In genomic region chr3:105687324-105688060, GRCm38 (mm10) we compare ENCODE assay signal across 8 mouse cellular contexts. TPM values are rescaled to one million over a fixed set of nuclear protein-coding genes. Genes with fewer than 3 reads are reported as not detected.
DNase-seq lines count a peak whose midpoint lies in the region; ATAC-seq and TF ChIP-seq lines count a peak whose summit lies in the region.

Gene Ddx20 (minus strand): TSS chr3:105687574.

- peaks cover 4 to 21% of the 10 kb centered on the region in 2 experiments; a peak in 3 of 4 replicates for H3K4me1 ChIP-seq in CH12.LX (ENCODE audit: control insufficient read depth in 1 of 2, insufficient read depth in 2 of 2)
- H3K4me1 ChIP-seq in forebrain, embryonic 11.5 days (replicated peaks; ENCODE audit: control insufficient read depth, insufficient read depth, low read length): 0 out of 2 replicates have a peak, but pooled peaks cover 2% of the 10 kb centered on the region
- H3K4me1 ChIP-seq in heart, embryonic 16.5 days (ENCODE audit: control insufficient read depth, insufficient read depth, low read length): peaks cover 9% of the 10 kb centered on the region
- peaks cover 23% of the 10 kb centered on the region for H3K4me1 ChIP-seq in liver, embryonic 15.5 days (replicated peaks)
- peaks cover 6% of the 10 kb centered on the region; the same call in 1 of the 2 replicates for H3K4me1 ChIP-seq in neural tube, embryonic 12.5 days

- TF ChIP-seq CTCF in CH12.LX (conservative IDR thresholded peaks at IDR 0.05 in 1 of 2, IDR thresholded peaks at IDR 0.05 in 1 of 2; ENCODE audit: low read depth in 2 of 2, low read length in 2 of 2): peak; percentile 29 to 97; a peak in 3 of 4 replicates

- peak within 1 kb of the TSS; percentile 79 for H3K9ac ChIP-seq in CH12.LX (ENCODE audit: insufficient read depth, low read depth)
- peak within 1 kb of the TSS; percentile 92 for H3K9ac ChIP-seq in forebrain, embryonic 11.5 days (ENCODE audit: low read length)
- H3K9ac ChIP-seq in heart, embryonic 16.5 days (ENCODE audit: low read length): peak within 1 kb of the TSS; percentile 97
- peak within 1 kb of the TSS; percentile 97 for H3K9ac ChIP-seq in liver, embryonic 15.5 days
- peak within 1 kb of the TSS; percentile 86 for H3K9ac ChIP-seq in neural tube, embryonic 12.5 days

- in situ Hi-C loops in CH12.LX (cut with MboI; ENCODE audit: low pct_ligation_motif_present, low pct_unique_long_range_greater_than_20kb, low sequenced_read_pairs): loop anchor here (5.0 to 25.0 kb wide), 3 partner anchors 35 to 210 kb away; partner anchors contain the start of gene Rap1a

- H3K9me3 ChIP-seq in CH12.LX (replicated peaks; ENCODE audit: low read length): no peaks in the 10 kb centered on the region
- no peaks in the 10 kb centered on the region for H3K9me3 ChIP-seq in forebrain, embryonic 11.5 days (ENCODE audit: control insufficient read depth, low read length)
- no peaks in the 10 kb centered on the region for H3K9me3 ChIP-seq in heart, embryonic 16.5 days (replicated peaks; ENCODE audit: control insufficient read depth, low read length)
- H3K9me3 ChIP-seq in liver, embryonic 15.5 days (replicated peaks): no peaks in the 10 kb centered on the region
- no peaks in the 10 kb centered on the region for H3K9me3 ChIP-seq in neural tube, embryonic 12.5 days

- peak; percentile 93 for TF ChIP-seq RAD21 in CH12.LX (IDR thresholded peaks at IDR 0.05; ENCODE audit: low read depth, low read length)

- under 1% methylated on average over 72 of the region's 72 CpGs for WGBS in forebrain, embryonic 11.5 days
- under 1% methylated on average over 72 of the region's 72 CpGs for WGBS in heart, embryonic 16.5 days
- WGBS in liver, embryonic 15.5 days (ENCODE audit: insufficient replicate concordance): under 1% methylated on average over 71 of the region's 72 CpGs
- under 1% methylated on average over 72 of the region's 72 CpGs for WGBS in neural tube, embryonic 12.5 days

- peaks cover 13% of the 10 kb centered on the region for H3K27me3 ChIP-seq in CH12.LX (replicated peaks)
- H3K27me3 ChIP-seq in forebrain, embryonic 11.5 days (ENCODE audit: control insufficient read depth, insufficient read depth, low read length): no peaks in the 10 kb centered on the region
- H3K27me3 ChIP-seq in heart, embryonic 16.5 days (ENCODE audit: control insufficient read depth, insufficient read depth, low read length): no peaks in the 10 kb centered on the region
- peaks cover 18% of the 10 kb centered on the region for H3K27me3 ChIP-seq in liver, embryonic 15.5 days
- H3K27me3 ChIP-seq in neural tube, embryonic 12.5 days (replicated peaks): no peaks in the 10 kb centered on the region

- H3K4me2 ChIP-seq in CH12.LX (ENCODE audit: insufficient read depth, low read depth, poor library complexity, severe bottlenecking): peak within 1 kb of the TSS; percentile 91
- peak within 1 kb of the TSS; percentile 59 for H3K4me2 ChIP-seq in forebrain, embryonic 11.5 days (ENCODE audit: low read depth, low read length, severe bottlenecking)
- peak within 1 kb of the TSS; percentile 87 for H3K4me2 ChIP-seq in heart, embryonic 16.5 days (ENCODE audit: low read depth, low read length)
- H3K4me2 ChIP-seq in liver, embryonic 15.5 days: peak within 1 kb of the TSS; percentile 89
- H3K4me2 ChIP-seq in neural tube, embryonic 12.5 days (replicated peaks): peak within 1 kb of the TSS; percentile 80

- TF ChIP-seq EP300 in CH12.LX (IDR thresholded peaks at IDR 0.05; ENCODE audit: low read length): peak; percentile 50; the same call in 1 of the 2 replicates

- ATAC-seq in forebrain, embryonic 11.5 days (replicated peaks; ENCODE audit: low FRiP score): peak; percentile 95
- peak; percentile 96 for ATAC-seq in heart, embryonic 16.5 days (replicated peaks; ENCODE audit: extremely low read depth, insufficient read depth, low FRiP score)
- ATAC-seq in liver, embryonic 15.5 days (ENCODE audit: insufficient read depth): peak; percentile 90
- peak; percentile 95 for ATAC-seq in neural tube, embryonic 12.5 days (ENCODE audit: low FRiP score, low read depth)

- dilution Hi-C loops in CH12.LX (cut with MboI; ENCODE audit: extremely low pct_ligation_motif_present, extremely low pct_unique_long_range_greater_than_20kb, low sequenced_read_pairs): loop anchor here (25.0 kb wide), 1 partner anchor 225 kb away; no protein-coding TSS in a partner anchor

- H3K79me2 ChIP-seq in CH12.LX (replicated peaks; ENCODE audit: control insufficient read depth, extremely low read depth, insufficient read depth, poor library complexity, severe bottlenecking): peaks cover 22% of the 10 kb centered on the region

- TF ChIP-seq POLR2A in CH12.LX (IDR thresholded peaks at IDR 0.05; ENCODE audit: low read depth, low read length): peak; percentile 84

- peaks cover 15 to 26% of the 10 kb centered on the region in 2 experiments for H3K36me3 ChIP-seq in CH12.LX (replicated peaks in 1 of 2; ENCODE audit: control insufficient read depth in 1 of 2, insufficient read depth in 1 of 2, low read length in 1 of 2)
- H3K36me3 ChIP-seq in forebrain, embryonic 11.5 days (ENCODE audit: control insufficient read depth, insufficient read depth, low read length): peaks cover 3% of the 10 kb centered on the region; the same call in 1 of the 2 replicates
- H3K36me3 ChIP-seq in heart, embryonic 16.5 days (ENCODE audit: control insufficient read depth, insufficient read depth): peaks cover 13% of the 10 kb centered on the region
- H3K36me3 ChIP-seq in liver, embryonic 15.5 days (replicated peaks): peaks cover 23% of the 10 kb centered on the region
- peaks cover 19% of the 10 kb centered on the region; the same call in 1 of the 2 replicates for H3K36me3 ChIP-seq in neural tube, embryonic 12.5 days

- DNase-seq in CH12.LX (ENCODE audit: extremely low read depth): peak; percentile 98
- DNase-seq in c-Kit-positive CD71-positive TER-119-negative erythroid progenitor cells, embryonic 14.5 days (ENCODE audit: low read depth): peak; percentile 98
- peak; percentile 98 for DNase-seq in forebrain, embryonic 11.5 days (ENCODE audit: low spot score)
- peak; percentile 97 to 98 for DNase-seq in kidney, postnatal 36 days
- peak; percentile 98 for DNase-seq in telencephalon, adult 2 months (ENCODE audit: low read depth, low spot score)

- H3K4me3 ChIP-seq in CH12.LX (replicated peaks in 1 of 3; ENCODE audit: low read depth in 2 of 3, low read length in 2 of 3, poor library complexity in 1 of 3): peak within 1 kb of the TSS; percentile 77 to 97 (median 93)
- peak within 1 kb of the TSS; percentile 92 for H3K4me3 ChIP-seq in forebrain, embryonic 11.5 days (ENCODE audit: low read depth, low read length)
- H3K4me3 ChIP-seq in heart, embryonic 16.5 days (ENCODE audit: low read length): peak within 1 kb of the TSS; percentile 95
- H3K4me3 ChIP-seq in liver, embryonic 15.5 days (replicated peaks): peak within 1 kb of the TSS; percentile 97
- peak within 1 kb of the TSS; percentile 93 for H3K4me3 ChIP-seq in neural tube, embryonic 12.5 days

- peak within 1 kb of the TSS; percentile 60 for H3K27ac ChIP-seq in CH12.LX (ENCODE audit: insufficient read depth, low read depth)
- peak within 1 kb of the TSS; percentile 55 for H3K27ac ChIP-seq in forebrain, embryonic 11.5 days (ENCODE audit: low read depth, low read length)
- H3K27ac ChIP-seq in heart, embryonic 16.5 days (ENCODE audit: low read length): peak within 1 kb of the TSS; percentile 87
- H3K27ac ChIP-seq in liver, embryonic 15.5 days (replicated peaks): peak within 1 kb of the TSS; percentile 83
- peak within 1 kb of the TSS; percentile 68; the same call in 1 of the 2 replicates for H3K27ac ChIP-seq in neural tube, embryonic 12.5 days

TF ChIP-seq in CH12.LX, 34 proteins besides CTCF, POLR2A, EP300 and RAD21 (continues in another document):
- TF ChIP-seq MAX (IDR thresholded peaks at IDR 0.05; ENCODE audit: low read length) (peak; percentile 83; the same call in 1 of the 2 replicates), MXI1 (IDR thresholded peaks at IDR 0.05; ENCODE audit: low read depth, low read length) (peak; percentile 86), JUN (IDR thresholded peaks at IDR 0.05; ENCODE audit: insufficient read depth, low read depth, low read length) (no peak), NELFE (IDR thresholded peaks at IDR 0.05; ENCODE audit: low read depth, low read length) (peak; percentile 80), PAX5 (IDR thresholded peaks at IDR 0.05; ENCODE audit: low read length) (no peak), USF1 (IDR thresholded peaks at IDR 0.05; ENCODE audit: low read depth, low read length) (no peak), MEF2A (IDR thresholded peaks at IDR 0.05; ENCODE audit: borderline replicate concordance, low read depth, low read length) (peak; percentile 90), E2F4 (IDR thresholded peaks at IDR 0.05; ENCODE audit: insufficient replicate concordance, low read depth, low read length) (peak; percentile 95; the same call in 1 of the 2 replicates), MYC (IDR thresholded peaks at IDR 0.05; ENCODE audit: low read depth, low read length) (peak; percentile 78), ZMIZ1 (IDR thresholded peaks at IDR 0.05; ENCODE audit: low read depth, low read length) (peak; percentile 78), MAFK (IDR thresholded peaks at IDR 0.05; ENCODE audit: insufficient replicate concordance, low read length) (no peak), SMC3 (IDR thresholded peaks at IDR 0.05; ENCODE audit: low read depth, low read length) (peak; percentile 97), ZNF384 (IDR thresholded peaks at IDR 0.05; ENCODE audit: low read depth, low read length) (peak; percentile 99), UBTF (IDR thresholded peaks at IDR 0.05; ENCODE audit: low read depth, low read length) (peak; percentile 93), NRF1 (IDR thresholded peaks at IDR 0.05; ENCODE audit: low read depth, low read length) (peak; percentile 21), BHLHE40 (IDR thresholded peaks at IDR 0.05; ENCODE audit: low read depth, low read length) (peak; percentile 67), SIN3A (IDR thresholded peaks at IDR 0.05; ENCODE audit: low read length) (peak; percentile 95), GABPA (IDR thresholded peaks at IDR 0.05; ENCODE audit: insufficient replicate concordance, low read depth, low read length) (no peak; the same call in 1 of the 2 replicates), POLR2AphosphoS2 (IDR thresholded peaks at IDR 0.05; ENCODE audit: low read depth, low read length) (no peak), HCFC1 (IDR thresholded peaks at IDR 0.05; ENCODE audit: low read depth, low read length) (peak; percentile 93)

RNA-seq across cellular contexts. Expression of gene Ddx20, which starts in this region (rescaled TPM):
- 30.8 and 40.9 TPM in 2 replicates for total RNA-seq in CH12.LX (2012; rRNA removed)
- total RNA-seq in CH12.LX (2014; rRNA removed): 66.5 and 76.0 TPM in 2 replicates
- 42.0 and 50.4 TPM in 2 replicates for polyA plus RNA-seq in CH12.LX (2012; ENCODE audit: insufficient read length, low read depth)
- polyA plus RNA-seq in forebrain, embryonic 11.5 days (2014; fragmentation: Nextera tagmentation; extraction: Ambion mirVana): 47.6 and 52.9 TPM in 2 replicates
- polyA plus RNA-seq in heart, embryonic 16.5 days (2015; fragmentation: Nextera tagmentation; extraction: Ambion mirVana): 20.9 and 22.4 TPM in 2 replicates
- 16.7 and 19.0 TPM in 2 replicates for polyA plus RNA-seq in liver, embryonic 15.5 days (2015; fragmentation: Nextera tagmentation; extraction: Ambion mirVana)
- polyA plus RNA-seq in neural tube, embryonic 12.5 days (2016; fragmentation: Nextera tagmentation; extraction: Ambion mirVana): 33.8 and 34.6 TPM in 2 replicates

Comparison
In these comparisons a context has a peak if more than half of its experiments do, and no peak if none do; other contexts are left out.
1. Peak in every context shown above with its lines: DNase-seq, ATAC-seq, H3K4me3 ChIP-seq and H3K27ac ChIP-seq.